Mouse (Mus musculus): ENCODE results near the gene Zfp36l2. TPM values are rescaled to one million over a fixed set of nuclear protein-coding genes. Genes with fewer than 3 reads are reported as not detected.
"Not testable (repeated sequence)": the region's sequence is repeated elsewhere in the genome, so short reads cannot be mapped to it uniquely, and the experiment has no call there.

Zfp36l2 gene
- polyA plus RNA-seq, 1 experiment: 101 TPM

- H3K4me3 ChIP-seq (replicated peaks; ENCODE audit: extremely low read depth, low read depth, low read length): no peak overlapping the region
- TF ChIP-seq POLR2A (IDR thresholded peaks at IDR 0.05; ENCODE audit: borderline replicate concordance, extremely low read depth, low read depth, low read length): no peak
- TF ChIP-seq CTCF (IDR thresholded peaks at IDR 0.05; ENCODE audit: insufficient read depth, low read length): no peak
- 0 out of 2 replicates have a peak, but pooled peaks cover 4% of the 10 kb centered on the region for H3K4me1 ChIP-seq (ENCODE audit: control insufficient read depth, insufficient read depth, low read length)
- no peak for DNase-seq
- WGBS: 79% methylated on average over 15 of the region's 15 CpGs
Measured at GRCm38 (mm10) chr17:84224217-84224887, 36.6 kb upstream of the Zfp36l2 start.

DNA sequence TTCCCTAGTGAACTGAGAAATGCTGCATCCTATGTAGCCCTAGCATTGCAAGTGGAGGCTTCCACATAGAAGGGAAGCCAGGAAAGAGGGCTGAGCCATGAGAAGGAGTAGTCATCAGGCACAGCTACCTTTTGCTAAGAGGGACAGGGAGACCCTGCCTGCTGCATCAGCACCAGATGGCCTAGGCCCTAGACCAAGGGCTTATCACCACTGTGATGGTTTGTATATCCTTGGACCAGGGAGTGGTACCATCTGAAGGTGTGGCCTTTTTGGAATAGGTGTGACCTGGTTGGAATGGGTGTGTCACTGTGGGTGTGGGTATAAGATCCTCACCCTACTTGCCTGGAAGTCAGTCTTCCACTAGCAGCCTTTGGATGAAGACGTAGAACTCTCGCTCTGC, 31.1 kb upstream of the Zfp36l2 start:
- not testable (repeated sequence) for DNase-seq; H3K4me1 ChIP-seq (ENCODE audit: control insufficient read depth, insufficient read depth, low read length); H3K4me3 ChIP-seq (replicated peaks; ENCODE audit: extremely low read depth, low read depth, low read length)
- WGBS: 99% methylated on average over 2 of the region's 2 CpGs

DNA sequence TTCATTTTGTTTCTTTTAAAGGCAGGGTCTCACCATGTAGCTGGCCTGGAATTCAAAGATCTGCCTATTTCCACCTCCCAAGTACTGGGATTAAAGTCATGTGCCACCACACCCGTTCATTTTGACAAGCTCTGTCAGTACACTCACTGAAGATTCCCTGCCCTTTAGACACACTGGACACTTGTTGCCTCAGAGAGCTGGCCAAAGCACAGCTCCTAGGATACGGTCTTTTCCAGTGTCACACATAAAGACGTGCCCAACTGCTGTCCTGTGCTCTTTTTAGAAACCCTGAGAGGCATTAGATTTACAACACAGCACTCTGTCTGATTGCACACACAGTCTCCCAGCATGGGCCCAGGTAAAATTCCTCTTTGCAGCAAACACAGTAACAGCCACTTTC, 29.9 kb upstream of the Zfp36l2 start:
- Histone ChIP-seq H3K4me3 (replicated peaks; ENCODE audit: extremely low read depth, low read depth, low read length) (no peak overlapping the region), H3K4me1 (ENCODE audit: control insufficient read depth, insufficient read depth, low read length) (no peaks in the 10 kb centered on the region; the same call in 1 of the 2 replicates)
- no peak for TF ChIP-seq CTCF (IDR thresholded peaks at IDR 0.05; ENCODE audit: insufficient read depth, low read length)
- no peak for TF ChIP-seq POLR2A (IDR thresholded peaks at IDR 0.05; ENCODE audit: borderline replicate concordance, extremely low read depth, low read depth, low read length)
- WGBS: 89% methylated on average over 3 of the region's 3 CpGs
- DNase-seq: no peak

DNA sequence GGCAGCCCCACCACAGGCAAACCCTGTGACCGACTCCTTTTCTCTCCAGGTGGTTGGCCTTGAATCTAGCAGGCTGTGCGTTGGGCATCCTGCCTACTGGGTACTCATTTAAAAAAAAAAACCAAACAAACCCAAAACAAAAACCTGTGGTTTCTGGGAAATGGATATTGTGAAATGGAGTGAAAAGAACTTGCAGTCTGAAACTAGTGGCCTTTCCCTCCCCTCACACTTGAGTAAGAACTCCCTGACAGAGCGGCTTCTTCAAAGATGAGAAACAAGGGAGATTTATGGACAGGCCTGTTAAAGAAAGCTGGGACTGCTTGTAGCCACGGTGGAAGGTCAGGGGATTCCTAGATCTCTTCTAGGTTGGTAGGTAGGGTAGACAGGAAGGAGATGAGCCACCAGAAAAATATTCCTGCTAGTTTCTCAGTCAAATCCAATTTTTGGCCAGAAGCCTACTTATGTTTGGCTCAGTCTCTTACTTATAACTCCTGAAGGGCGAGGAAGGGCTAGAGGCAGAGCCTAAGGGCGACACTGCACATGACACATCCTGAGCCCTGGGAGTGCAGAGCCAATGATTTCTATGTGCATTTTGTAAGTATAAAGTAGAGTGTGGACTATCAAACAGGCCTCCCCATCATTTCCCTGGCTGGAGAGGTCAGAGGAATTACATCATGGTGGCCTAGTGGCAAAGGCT, 27.7 kb upstream of the Zfp36l2 start:
- DNase-seq: no peak
- WGBS: 56% methylated on average over 6 of the region's 6 CpGs

DNA sequence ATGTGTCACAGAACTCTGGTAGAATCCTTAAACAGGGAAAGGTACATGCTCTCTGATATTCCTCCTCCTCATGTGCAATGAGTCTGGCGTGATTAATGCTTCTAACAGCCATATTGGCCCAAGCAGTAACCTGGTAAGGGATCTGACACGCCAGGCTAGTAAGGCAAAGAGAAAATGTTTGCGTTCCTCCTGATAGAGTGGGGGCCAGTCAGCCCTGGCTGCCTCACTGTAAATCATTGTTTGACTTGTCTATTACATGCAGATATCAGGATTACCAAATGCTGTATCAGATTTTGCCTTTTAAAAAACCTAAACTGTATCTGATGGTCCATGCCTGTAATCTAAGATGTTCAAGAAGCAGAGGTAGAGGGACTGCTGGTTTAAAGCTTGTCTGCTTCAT, 25.7 kb upstream of the Zfp36l2 start:
- Histone ChIP-seq H3K4me1 (ENCODE audit: control insufficient read depth, insufficient read depth, low read length) (no peaks in the 10 kb centered on the region; the same call in 1 of the 2 replicates), H3K4me3 (replicated peaks; ENCODE audit: extremely low read depth, low read depth, low read length) (no peak overlapping the region)
- no peak for TF ChIP-seq POLR2A (IDR thresholded peaks at IDR 0.05; ENCODE audit: borderline replicate concordance, extremely low read depth, low read depth, low read length)
- TF ChIP-seq CTCF (IDR thresholded peaks at IDR 0.05; ENCODE audit: insufficient read depth, low read length): no peak
- 86% methylated on average over 3 of the region's 3 CpGs for WGBS
- DNase-seq: no peak

More for the DNA sequence above, 27.7 kb upstream of the Zfp36l2 start:
- TF ChIP-seq CTCF (IDR thresholded peaks at IDR 0.05; ENCODE audit: insufficient read depth, low read length) (no peak), POLR2A (IDR thresholded peaks at IDR 0.05; ENCODE audit: borderline replicate concordance, extremely low read depth, low read depth, low read length) (no peak)
- Histone ChIP-seq H3K4me3 (replicated peaks; ENCODE audit: extremely low read depth, low read depth, low read length) (no peak overlapping the region), H3K4me1 (ENCODE audit: control insufficient read depth, insufficient read depth, low read length) (no peaks in the 10 kb centered on the region; the same call in 1 of the 2 replicates)

- Histone ChIP-seq H3K4me1 (ENCODE audit: control insufficient read depth, insufficient read depth, low read length) (no peaks in the 10 kb centered on the region), H3K4me3 (replicated peaks; ENCODE audit: extremely low read depth, low read depth, low read length) (no peak overlapping the region)
- DNase-seq: no peak
- 89% methylated on average over 3 of the region's 3 CpGs for WGBS
- TF ChIP-seq POLR2A (IDR thresholded peaks at IDR 0.05; ENCODE audit: borderline replicate concordance, extremely low read depth, low read depth, low read length): no peak
- no peak for TF ChIP-seq CTCF (IDR thresholded peaks at IDR 0.05; ENCODE audit: insufficient read depth, low read length)
Measured at GRCm38 (mm10) chr17:84207611-84208010, 19.9 kb upstream of the Zfp36l2 start.

GRCm38 (mm10) chr17:84206239-84206638, 18.5 kb upstream of the Zfp36l2 start:
- 86% methylated on average over 3 of the region's 3 CpGs for WGBS
- DNase-seq: no peak

DNA sequence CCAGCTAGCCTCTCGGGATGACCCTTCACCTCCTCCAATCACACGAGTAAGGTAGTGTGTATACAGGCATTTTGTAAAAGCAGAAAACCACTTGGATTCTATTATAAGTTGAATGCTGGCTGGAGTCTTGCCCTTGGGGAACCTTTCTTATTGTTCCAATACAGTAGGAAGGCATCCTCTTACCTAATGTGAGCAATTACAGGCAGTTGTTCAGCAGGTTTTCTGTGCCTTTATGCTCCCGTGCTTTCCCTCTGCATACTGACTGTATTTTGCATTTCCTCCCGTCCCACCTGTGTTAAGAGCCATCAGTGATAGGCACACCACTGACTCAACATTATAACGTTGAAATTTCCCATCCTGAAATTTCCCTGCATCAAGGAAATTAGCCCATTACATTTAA, 17.2 kb upstream of the Zfp36l2 start:
- TF ChIP-seq CTCF (IDR thresholded peaks at IDR 0.05; ENCODE audit: insufficient read depth, low read length) (no peak), POLR2A (IDR thresholded peaks at IDR 0.05; ENCODE audit: borderline replicate concordance, extremely low read depth, low read depth, low read length) (no peak)
- 78% methylated on average over 5 of the region's 5 CpGs for WGBS

More at GRCm38 (mm10) chr17:84206239-84206638, 18.5 kb upstream of the Zfp36l2 start:
- Histone ChIP-seq H3K4me1 (ENCODE audit: control insufficient read depth, insufficient read depth, low read length) (no peaks in the 10 kb centered on the region), H3K4me3 (replicated peaks; ENCODE audit: extremely low read depth, low read depth, low read length) (no peak overlapping the region)
- TF ChIP-seq CTCF (IDR thresholded peaks at IDR 0.05; ENCODE audit: insufficient read depth, low read length) (no peak), POLR2A (IDR thresholded peaks at IDR 0.05; ENCODE audit: borderline replicate concordance, extremely low read depth, low read depth, low read length) (no peak)

GRCm38 (mm10) chr17:84203340-84203739, 15.6 kb upstream of the Zfp36l2 start:
- no peak for DNase-seq
- TF ChIP-seq POLR2A (IDR thresholded peaks at IDR 0.05; ENCODE audit: borderline replicate concordance, extremely low read depth, low read depth, low read length) (no peak), CTCF (IDR thresholded peaks at IDR 0.05; ENCODE audit: insufficient read depth, low read length) (no peak)
- no peaks in the 10 kb centered on the region for H3K4me1 ChIP-seq (ENCODE audit: control insufficient read depth, insufficient read depth, low read length)
- WGBS: 84% methylated on average over 7 of the region's 7 CpGs
- no peak overlapping the region for H3K4me3 ChIP-seq (replicated peaks; ENCODE audit: extremely low read depth, low read depth, low read length)

More for the DNA sequence above, 17.2 kb upstream of the Zfp36l2 start:
- H3K4me3 ChIP-seq (replicated peaks; ENCODE audit: extremely low read depth, low read depth, low read length): no peak overlapping the region
- H3K4me1 ChIP-seq (ENCODE audit: control insufficient read depth, insufficient read depth, low read length): no peaks in the 10 kb centered on the region
- no peak for DNase-seq

- no peak for TF ChIP-seq CTCF (IDR thresholded peaks at IDR 0.05; ENCODE audit: insufficient read depth, low read length)
- TF ChIP-seq POLR2A (IDR thresholded peaks at IDR 0.05; ENCODE audit: borderline replicate concordance, extremely low read depth, low read depth, low read length): no peak
- H3K4me1 ChIP-seq (ENCODE audit: control insufficient read depth, insufficient read depth, low read length): no peaks in the 10 kb centered on the region
- H3K4me3 ChIP-seq (replicated peaks; ENCODE audit: extremely low read depth, low read depth, low read length): no peak overlapping the region
- 93% methylated on average over 5 of the region's 5 CpGs for WGBS
- DNase-seq: no peak
Measured at GRCm38 (mm10) chr17:84201183-84201582, 13.4 kb upstream of the Zfp36l2 start.

Data from lung, adult 2 months (tissue).